Mouse (Mus musculus) limb, embryonic 11.5 days (tissue): ENCODE results near the gene Hnrnpl. TPM values are rescaled to one million over a fixed set of nuclear protein-coding genes. Genes with fewer than 3 reads are reported as not detected.

ENCODE experiments used
- ATAC-seq: fragments of 200-750 bp; cut with Nextera tagmentation; 2 replicates; pipeline ENCODE4 v1.8.0; 2017; ENCODE audit warnings: low read depth; ENCODE audit not compliant: insufficient number of reproducible peaks, low FRiP score, low TSS enrichment
- DNase-seq: peaks from one replicate; pipeline ENCODE4 v3.0.0-alpha.2; 2015; ENCODE audit warnings: low spot score
- H3K27ac ChIP-seq: fragments of 300-500 bp; sonication (generic); replicated peaks from 2 replicates; pipeline ENCODE4 v1.5.1; 2014; ENCODE audit warnings: low read depth, mild to moderate bottlenecking, low read length
- H3K27me3 ChIP-seq: fragments of 300-500 bp; sonication (generic); 2 replicates; pipeline ENCODE4 v1.6.1; 2014; ENCODE audit warnings: mild to moderate bottlenecking, low read length, mixed read lengths; ENCODE audit not compliant: control insufficient read depth, insufficient read depth
- H3K36me3 ChIP-seq: fragments of 300-500 bp; sonication (generic); 2 replicates; pipeline ENCODE4 v1.6.1; 2014; ENCODE audit warnings: mild to moderate bottlenecking, low read length, moderate library complexity, mixed read lengths; ENCODE audit not compliant: control insufficient read depth, insufficient read depth
- H3K4me1 ChIP-seq: fragments of 300-500 bp; sonication (generic); 2 replicates; pipeline ENCODE4 v1.6.1; 2014; ENCODE audit warnings: low read length, mixed read lengths; ENCODE audit not compliant: control insufficient read depth, insufficient read depth
- H3K4me2 ChIP-seq: fragments of 300-500 bp; sonication (generic); 2 replicates; pipeline ENCODE4 v1.6.1; 2014; ENCODE audit warnings: low read depth, mild to moderate bottlenecking, moderate library complexity; ENCODE audit not compliant: severe bottlenecking
- H3K4me3 ChIP-seq: fragments of 300-500 bp; sonication (generic); 2 replicates; pipeline ENCODE4 v1.5.1; 2014; ENCODE audit warnings: low read depth, low read length
- H3K9ac ChIP-seq: fragments of 300-500 bp; sonication (generic); 2 replicates; pipeline ENCODE4 v1.6.1; 2014; ENCODE audit warnings: mild to moderate bottlenecking, low read length
- H3K9me3 ChIP-seq: fragments of 300-500 bp; sonication (generic); 2 replicates; pipeline ENCODE4 v1.6.1; 2016; ENCODE audit warnings: low read length; ENCODE audit not compliant: control insufficient read depth
- WGBS: fragments of 180-500 bp; shearing (Covaris S2); extraction: QIAGEN DNeasy Blood & Tissue Kit; methylation state at CpG from one replicate; pipeline ENCODE4 v1.1.7; 2014; 5-methylcytosine and 5-hydroxymethylcytosine counted together
- polyA plus RNA-seq: library from polyadenylated mRNA; unstranded; fragments of >200 nt; fragmentation: Nextera tagmentation; extraction: Ambion mirVana; gene quantifications from 2 replicates; pipeline ENCODE4 v1.2.1, GENCODE M21; 2014

Gene Hnrnpl
- polyA plus RNA-seq, 1 experiment from 2014 or later = 362 TPM

GRCm38 (mm10) chr7:28824941-28825685 lies 16.8 kb downstream of the Hnrnpl start, which contains the start of gene Ech1:
Gene Ech1, plus strand, starts transcription at chr7:28825217.
- H3K36me3 ChIP-seq = peaks cover 24% of the 10 kb centered on the region
- no peaks in the 10 kb centered on the region for H3K27me3 ChIP-seq
- H3K9ac ChIP-seq = peak within 1 kb of the TSS; percentile 59
- DNase-seq (peak; percentile 92), ATAC-seq (peak; percentile 63; the same call in 1 of the 2 replicates)
- H3K9me3 ChIP-seq = no peaks in the 10 kb centered on the region; the same call in 1 of the 2 replicates
- H3K4me3 ChIP-seq = peak within 1 kb of the TSS; percentile 32
- peak within 1 kb of the TSS; percentile 31 for H3K4me2 ChIP-seq
- peak within 1 kb of the TSS; percentile 76 for H3K27ac ChIP-seq
- peaks cover 6% of the 10 kb centered on the region for H3K4me1 ChIP-seq
- WGBS = 3% methylated on average over 33 of the region's 33 CpGs

GRCm38 (mm10) chr7:28825686-28826401 lies 17.5 kb downstream of the Hnrnpl start:
- DNase-seq (no peak), ATAC-seq (no peak)
- Histone ChIP-seq H3K27me3 (no peaks in the 10 kb centered on the region), H3K9ac (peak overlapping the region; percentile 59), H3K36me3 (peaks cover 21% of the 10 kb centered on the region), H3K4me2 (peak overlapping the region; percentile 31), H3K4me1 (peaks cover 6% of the 10 kb centered on the region), H3K9me3 (no peaks in the 10 kb centered on the region; the same call in 1 of the 2 replicates), H3K4me3 (peak overlapping the region; percentile 32), H3K27ac (no peak overlapping the region; the same call in 1 of the 2 replicates)
- 71% methylated on average over 11 of the region's 11 CpGs for WGBS

DNA sequence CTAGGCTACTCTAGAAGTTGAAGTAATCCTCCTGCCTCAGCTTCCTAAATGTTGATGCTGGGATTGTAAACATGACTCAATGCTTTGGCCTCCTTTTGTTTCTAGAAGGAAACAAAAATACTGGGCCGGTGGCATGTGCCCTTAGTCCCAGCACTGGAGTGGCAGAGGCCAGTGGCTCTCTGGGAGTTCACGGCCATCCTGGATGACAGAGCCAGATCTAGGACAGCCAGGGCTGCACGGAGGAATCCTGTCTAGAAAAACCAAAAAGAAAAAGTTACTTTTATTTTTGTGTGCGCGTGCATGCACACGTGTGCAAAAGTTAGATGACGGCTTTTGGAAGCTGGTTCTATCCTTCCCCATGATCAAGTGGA lies 18.0 kb downstream of the Hnrnpl start:
- no peak overlapping the region for H3K9ac ChIP-seq
- DNase-seq = no peak
- no peak for ATAC-seq
- no peak overlapping the region for H3K27ac ChIP-seq
- no peaks in the 10 kb centered on the region for H3K27me3 ChIP-seq
- no peak overlapping the region for H3K4me3 ChIP-seq
- H3K4me1 ChIP-seq = peaks cover 6% of the 10 kb centered on the region
- H3K36me3 ChIP-seq = peaks cover 16% of the 10 kb centered on the region
- no peaks in the 10 kb centered on the region; the same call in 1 of the 2 replicates for H3K9me3 ChIP-seq
- WGBS = 94% methylated on average over 7 of the region's 7 CpGs
- no peak overlapping the region for H3K4me2 ChIP-seq

- 85% methylated on average over 3 of the region's 3 CpGs for WGBS
- Histone ChIP-seq H3K9me3 (no peaks in the 10 kb centered on the region; the same call in 1 of the 2 replicates), H3K4me2 (no peak overlapping the region), H3K27ac (no peak overlapping the region), H3K9ac (no peak overlapping the region), H3K27me3 (no peaks in the 10 kb centered on the region), H3K4me1 (peaks cover 6% of the 10 kb centered on the region), H3K4me3 (no peak overlapping the region), H3K36me3 (peaks cover 14% of the 10 kb centered on the region; the same call in 1 of the 2 replicates)
- ATAC-seq = no peak
- no peak for DNase-seq
Measured at GRCm38 (mm10) chr7:28827338-28827737, 19.0 kb downstream of the Hnrnpl start.

- Histone ChIP-seq H3K9me3 (no peaks in the 10 kb centered on the region; the same call in 1 of the 2 replicates), H3K4me2 (no peak overlapping the region), H3K9ac (no peak overlapping the region), H3K4me1 (peaks cover 4% of the 10 kb centered on the region), H3K36me3 (peaks cover 12% of the 10 kb centered on the region; the same call in 1 of the 2 replicates), H3K27ac (no peak overlapping the region), H3K27me3 (no peaks in the 10 kb centered on the region), H3K4me3 (no peak overlapping the region)
- 95% methylated on average over 8 of the region's 8 CpGs for WGBS
- no peak for DNase-seq
- no peak for ATAC-seq
Measured at GRCm38 (mm10) chr7:28829821-28830220, 21.5 kb downstream of the Hnrnpl start.

DNA sequence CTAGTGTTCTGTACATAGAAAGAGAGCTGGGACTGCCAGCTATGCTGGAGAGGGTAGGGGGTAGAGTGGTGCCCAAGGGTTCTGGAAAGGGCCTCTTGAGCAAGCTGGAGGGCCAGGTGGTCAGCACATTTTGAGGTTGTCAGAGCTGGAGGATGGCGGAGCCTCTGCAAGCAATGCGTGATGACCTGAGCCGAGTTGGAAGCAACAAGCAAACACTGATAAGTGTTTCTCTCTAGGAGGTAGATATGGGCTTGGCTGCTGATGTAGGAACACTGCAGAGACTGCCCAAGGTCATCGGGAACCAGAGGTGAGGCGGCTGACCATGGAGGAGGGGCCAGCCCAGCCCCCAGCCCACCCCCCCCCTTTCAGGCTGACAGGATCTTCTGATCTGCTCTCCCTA lies 22.6 kb downstream of the Hnrnpl start:
- H3K9me3 ChIP-seq = no peaks in the 10 kb centered on the region; the same call in 1 of the 2 replicates
- H3K36me3 ChIP-seq = peaks cover 12% of the 10 kb centered on the region; the same call in 1 of the 2 replicates
- H3K4me2 ChIP-seq = no peak overlapping the region
- DNase-seq (no peak), ATAC-seq (no peak)
- no peaks in the 10 kb centered on the region for H3K27me3 ChIP-seq
- no peak overlapping the region for H3K4me3 ChIP-seq
- 94% methylated on average over 5 of the region's 5 CpGs for WGBS
- no peak overlapping the region for H3K9ac ChIP-seq
- H3K4me1 ChIP-seq = peaks cover under 1% of the 10 kb centered on the region; the same call in 1 of the 2 replicates
- no peak overlapping the region for H3K27ac ChIP-seq

DNA sequence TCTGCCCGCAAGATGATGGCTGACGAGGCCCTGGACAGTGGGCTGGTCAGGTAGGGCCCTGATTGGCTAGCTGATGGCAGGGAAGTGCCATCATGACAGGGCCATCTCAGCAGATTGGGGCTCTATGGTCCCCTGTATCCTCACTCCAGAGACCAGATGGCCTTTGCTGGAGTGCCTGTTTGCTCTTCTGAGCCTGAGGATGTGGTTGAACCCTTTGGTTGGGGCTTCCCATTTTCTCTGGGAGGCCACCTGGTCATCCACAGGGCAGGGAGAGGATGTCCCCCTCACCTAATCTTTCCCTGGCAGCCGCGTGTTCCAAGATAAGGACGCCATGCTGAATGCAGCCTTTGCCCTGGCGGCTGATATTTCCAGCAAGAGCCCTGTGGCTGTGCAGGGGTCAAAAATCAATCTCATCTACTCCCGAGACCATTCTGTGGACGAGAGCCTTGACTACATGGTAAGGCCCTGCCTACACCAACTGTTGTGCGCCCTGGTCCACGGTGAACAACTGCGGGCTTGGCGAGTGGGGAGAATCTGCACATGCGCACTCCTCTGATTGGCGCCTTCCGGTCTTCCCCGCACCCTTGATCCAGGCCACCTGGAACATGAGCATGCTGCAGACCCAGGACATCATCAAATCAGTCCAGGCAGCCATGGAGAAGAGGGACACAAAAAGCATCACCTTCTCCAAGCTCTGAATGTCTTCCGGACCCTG lies 23.2 kb downstream of the Hnrnpl start:
- no peaks in the 10 kb centered on the region for H3K4me1 ChIP-seq
- H3K9me3 ChIP-seq = no peaks in the 10 kb centered on the region; the same call in 1 of the 2 replicates
- no peak overlapping the region for H3K4me2 ChIP-seq
- no peak overlapping the region for H3K4me3 ChIP-seq
- DNase-seq (no peak), ATAC-seq (no peak)
- no peak overlapping the region for H3K9ac ChIP-seq
- H3K27ac ChIP-seq = no peak overlapping the region
- peaks cover 12% of the 10 kb centered on the region; the same call in 1 of the 2 replicates for H3K36me3 ChIP-seq
- 91% methylated on average over 17 of the region's 17 CpGs for WGBS
- no peaks in the 10 kb centered on the region for H3K27me3 ChIP-seq

DNA sequence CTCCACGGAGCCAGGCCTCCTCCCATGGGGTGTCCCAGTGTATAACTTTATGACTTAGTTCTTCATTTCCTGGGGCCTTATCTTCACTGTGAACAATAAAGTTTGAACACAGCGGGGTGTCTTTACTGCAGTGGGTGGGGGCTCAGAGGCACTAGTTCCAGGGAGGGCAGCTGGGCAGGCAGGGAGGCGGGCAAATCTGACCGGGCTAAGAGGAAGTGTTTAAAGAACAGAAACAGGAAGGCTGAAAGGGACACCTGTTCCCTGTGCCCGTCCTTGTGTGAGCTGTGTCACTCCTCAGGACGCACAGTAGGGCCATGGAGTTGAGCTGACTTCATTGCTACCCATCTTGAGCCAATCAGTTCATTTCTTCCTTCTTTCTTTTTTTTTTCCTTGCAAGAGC lies 23.8 kb downstream of the Hnrnpl start:
- no peaks in the 10 kb centered on the region for H3K27me3 ChIP-seq
- H3K9ac ChIP-seq = no peak overlapping the region
- H3K4me1 ChIP-seq = no peaks in the 10 kb centered on the region
- no peak overlapping the region for H3K4me3 ChIP-seq
- WGBS = 67% methylated on average over 6 of the region's 6 CpGs
- no peak for ATAC-seq
- DNase-seq = no peak
- no peaks in the 10 kb centered on the region; the same call in 1 of the 2 replicates for H3K9me3 ChIP-seq
- no peak overlapping the region for H3K4me2 ChIP-seq
- H3K27ac ChIP-seq = no peak overlapping the region
- peaks cover 12% of the 10 kb centered on the region; the same call in 1 of the 2 replicates for H3K36me3 ChIP-seq
